Mouse (Mus musculus) left cerebral cortex, postnatal 10 days (tissue): ENCODE data around the gene Pbx1. TPM values are rescaled to one million over a fixed set of nuclear protein-coding genes. Genes with fewer than 3 reads are reported as not detected.

Source experiments
- DNase-seq, 2 experiments: peaks; one replicate each; pipeline ENCODE4 v3.0.0; 2021 to 2022; ENCODE audit warnings: low spot score in 2 of 2, mixed read lengths in 1 of 2; ENCODE audit errors: extremely low spot score in 1 of 2
- intact Hi-C: fragments of 180-260 bp; cut with DNase I; formaldehyde crosslinking; loops from one replicate; pipeline ENCODE4 v1.15.1; 2025
- total RNA-seq, 2 experiments: library from RNA; stranded (reverse); gene quantifications; 2 replicates each; pipeline ENCODE4 v1.2.3; 2021

Gene Pbx1
- total RNA-seq, 2 experiments from 2014 or later = 164 to 181 TPM

DNA sequence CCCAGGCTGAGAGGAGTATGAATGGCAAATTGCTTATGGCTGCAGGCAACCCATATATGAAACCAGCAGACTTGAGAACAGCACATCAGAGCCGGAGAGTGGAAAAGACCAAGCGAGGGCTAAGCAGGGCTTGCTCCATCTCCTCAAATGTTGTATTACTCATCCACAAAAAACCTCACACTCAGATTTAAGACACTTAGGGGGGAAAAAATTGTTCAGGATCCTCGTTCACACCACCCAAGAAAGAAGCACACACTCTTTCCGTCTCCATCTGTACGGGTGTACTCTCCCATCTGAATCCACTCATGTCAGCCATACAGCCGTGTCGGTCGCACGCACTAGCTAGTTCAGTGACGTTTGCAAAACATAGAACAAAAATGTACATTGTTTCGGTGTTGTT lies 69.0 kb downstream of the Pbx1 start:
- intact Hi-C loops = no loop called here
- no peak for DNase-seq

GRCm38 (mm10) chr1:168362464-168362863 lies 69.6 kb downstream of the Pbx1 start:
- intact Hi-C loops = no loop called here
- no peak for DNase-seq

DNA sequence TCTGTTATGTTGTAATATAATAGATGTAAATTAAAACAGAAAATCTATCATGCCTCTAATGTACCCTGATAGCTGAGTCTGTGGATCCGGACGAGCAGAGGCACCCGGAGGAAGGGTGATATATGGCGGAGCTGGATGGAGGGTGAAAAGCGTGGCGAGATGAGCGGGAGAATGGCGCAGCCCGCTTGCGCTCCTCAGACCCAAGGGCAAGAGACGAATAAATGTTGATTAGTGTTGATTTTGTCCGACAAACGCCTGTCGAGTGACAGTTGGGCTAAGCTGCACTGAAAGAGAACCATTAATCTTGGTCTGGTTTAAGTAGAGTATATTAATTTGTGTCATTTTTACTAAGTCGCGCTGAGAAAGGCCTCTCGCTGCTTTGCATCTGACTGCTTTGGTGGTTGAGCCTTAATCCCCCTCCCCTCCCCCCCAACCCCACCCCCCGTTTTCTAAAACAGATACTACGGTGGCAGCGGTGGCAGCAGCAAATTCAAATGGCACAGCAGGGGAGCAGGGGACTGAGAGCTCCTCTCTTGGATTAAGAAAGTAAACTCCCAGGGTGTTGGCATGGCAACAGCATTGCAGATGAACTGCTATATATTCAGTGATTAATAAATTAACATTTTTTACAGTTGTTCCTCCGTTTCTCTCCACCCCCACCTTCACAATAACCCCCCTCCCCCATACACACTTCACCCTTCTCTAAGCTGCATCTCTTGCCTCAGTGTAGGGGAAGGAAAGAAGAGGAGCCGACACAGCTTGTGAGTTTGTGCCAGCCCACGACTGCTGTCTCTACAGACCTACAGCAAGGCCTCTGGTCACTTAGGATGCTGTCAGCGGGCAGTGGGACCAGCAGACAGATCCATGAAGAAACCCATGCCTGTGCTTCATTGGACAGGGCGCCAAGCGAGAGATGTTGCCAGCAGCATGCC lies 74.1 kb downstream of the Pbx1 start:
- intact Hi-C loops = no loop called here
- peak in 1 of 2 experiments; percentile 34 for DNase-seq

DNA sequence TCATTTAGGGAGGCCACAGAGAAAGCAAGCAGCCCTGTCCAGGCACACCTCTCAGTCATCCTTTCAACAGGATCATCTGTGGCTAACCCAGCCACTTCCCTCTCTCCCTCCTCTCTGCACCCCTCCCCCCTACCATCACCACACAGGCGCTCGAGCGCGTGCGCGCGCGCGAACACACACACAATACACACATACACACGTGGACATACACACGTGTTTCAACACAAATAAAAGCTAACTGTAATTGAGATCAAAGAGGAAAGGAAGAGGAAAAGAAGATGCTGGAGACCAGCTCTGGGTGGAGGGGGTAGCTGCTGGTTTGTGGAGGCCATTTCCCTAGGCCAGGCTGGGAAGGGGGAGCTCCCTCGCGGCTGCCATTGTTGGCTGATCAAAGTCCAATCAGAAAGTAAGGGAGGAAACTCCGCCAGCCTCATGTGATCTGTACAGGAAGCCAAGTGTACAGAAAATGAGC lies 75.1 kb downstream of the Pbx1 start:
- DNase-seq = peak; percentile 29 to 47
- intact Hi-C loops = no loop called here

- intact Hi-C loops = no loop called here
- DNase-seq = no peak
Measured at GRCm38 (mm10) chr1:168355985-168356556, 76.0 kb downstream of the Pbx1 start.

- intact Hi-C loops = no loop called here
- no peak for DNase-seq
Measured at GRCm38 (mm10) chr1:168354934-168355333, 77.1 kb downstream of the Pbx1 start.

GRCm38 (mm10) chr1:168348036-168348784 lies 83.9 kb downstream of the Pbx1 start:
- intact Hi-C loops = no loop called here
- DNase-seq = no peak

DNA sequence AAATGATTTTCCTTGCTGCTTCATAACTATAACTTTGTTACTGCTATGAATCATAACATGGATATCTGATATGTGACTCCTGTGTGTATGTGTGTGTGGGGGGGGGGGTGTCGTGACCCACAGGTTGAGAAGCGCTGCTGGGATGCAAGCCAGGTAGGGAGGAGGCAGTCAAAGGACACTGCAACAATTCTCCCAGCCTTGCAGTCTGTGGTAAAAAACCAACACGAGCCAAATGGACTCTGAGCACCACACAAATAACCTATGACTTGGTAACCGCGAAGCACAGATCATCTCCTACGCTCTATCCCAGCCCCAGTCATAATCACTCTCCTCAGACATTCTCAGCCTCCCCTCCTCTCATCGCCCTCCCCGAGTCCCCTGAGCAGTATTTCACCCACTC lies 87.2 kb downstream of the Pbx1 start:
- DNase-seq = no peak
- intact Hi-C loops = no loop called here

DNA sequence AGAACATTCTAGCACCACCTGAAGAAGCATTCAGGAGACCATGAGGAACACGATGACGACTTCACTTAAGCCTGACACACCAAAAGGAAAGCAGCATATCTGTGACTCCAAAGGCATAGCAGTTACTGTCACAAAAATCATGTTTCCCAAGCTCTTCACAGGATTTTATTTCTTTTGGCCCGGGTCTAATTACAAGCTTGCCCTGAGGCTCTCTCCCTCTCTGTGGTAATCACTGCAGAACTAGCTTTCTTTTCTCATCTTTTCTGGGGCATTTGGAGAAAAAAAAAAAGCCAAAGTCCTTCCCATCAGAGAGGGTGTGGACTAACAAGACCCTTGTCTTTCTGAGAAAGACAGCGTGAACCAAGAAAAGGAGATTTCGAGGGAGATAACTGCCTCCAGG lies 87.8 kb downstream of the Pbx1 start:
- intact Hi-C loops = no loop called here
- DNase-seq = no peak

DNA sequence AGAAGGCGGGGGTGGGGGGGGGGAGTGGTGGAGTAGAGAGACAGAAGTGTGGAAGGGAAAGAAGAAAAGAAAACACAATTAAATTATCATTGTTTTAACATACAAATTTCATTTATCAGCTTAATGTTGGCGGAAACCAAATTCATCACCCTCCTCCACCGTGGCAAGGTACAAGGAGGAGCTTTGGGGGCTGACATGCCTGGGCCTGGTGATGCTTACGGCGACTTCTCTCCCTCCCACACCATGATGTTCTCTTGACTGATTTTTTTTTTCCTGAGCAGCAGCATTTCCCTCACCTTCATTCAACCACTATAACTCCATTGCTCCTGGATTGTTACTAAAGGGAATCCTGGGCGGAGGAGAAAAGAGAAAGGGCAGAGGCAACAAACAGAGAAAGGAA lies 89.8 kb downstream of the Pbx1 start:
- intact Hi-C loops = no loop called here
- no peak for DNase-seq

GRCm38 (mm10) chr1:168341863-168342262 lies 90.2 kb downstream of the Pbx1 start:
- intact Hi-C loops = no loop called here
- DNase-seq = no peak

GRCm38 (mm10) chr1:168341368-168341767 lies 90.7 kb downstream of the Pbx1 start:
- DNase-seq = no peak

DNA sequence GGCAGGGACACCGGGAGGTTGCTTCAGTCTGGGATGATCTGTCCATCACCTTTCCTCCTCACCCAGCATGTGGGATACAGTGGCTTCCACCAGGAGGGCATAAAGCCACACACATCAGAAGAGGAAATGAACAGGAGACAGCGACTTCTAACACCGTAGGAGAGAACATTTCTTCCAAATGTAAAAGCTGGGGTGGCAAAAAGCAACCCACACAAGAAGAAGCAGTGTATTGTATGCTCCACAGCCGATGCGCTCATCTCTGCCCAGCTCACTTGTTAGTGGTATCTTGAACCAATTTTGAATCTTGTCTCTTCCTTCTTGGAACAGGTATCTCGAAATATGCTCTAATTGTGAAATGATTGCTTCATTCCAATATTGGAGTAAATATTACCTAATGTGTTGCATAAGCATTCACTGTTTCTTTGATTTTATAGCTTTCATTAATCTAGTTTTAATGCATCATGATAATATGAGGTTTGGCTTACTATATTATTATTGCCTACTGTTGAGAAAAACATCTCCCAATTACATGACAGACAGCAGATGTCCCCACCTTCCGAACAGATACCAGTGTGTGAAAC lies 95.7 kb downstream of the Pbx1 start:
- intact Hi-C loops = no loop called here
- DNase-seq = no peak

More at GRCm38 (mm10) chr1:168341368-168341767, 90.7 kb downstream of the Pbx1 start:
- intact Hi-C loops = no loop called here

- intact Hi-C loops = no loop called here
- DNase-seq = no peak
Measured at GRCm38 (mm10) chr1:168334831-168335574, 97.1 kb downstream of the Pbx1 start.

- DNase-seq = no peak
- intact Hi-C loops = no loop called here
Measured at GRCm38 (mm10) chr1:168332056-168332455, 100.0 kb downstream of the Pbx1 start.

GRCm38 (mm10) chr1:168328236-168328605 lies 103.8 kb downstream of the Pbx1 start:
- DNase-seq = no peak
- intact Hi-C loops = no loop called here

GRCm38 (mm10) chr1:168327405-168328235 lies 104.5 kb downstream of the Pbx1 start:
- no peak for DNase-seq
- intact Hi-C loops = no loop called here

DNA sequence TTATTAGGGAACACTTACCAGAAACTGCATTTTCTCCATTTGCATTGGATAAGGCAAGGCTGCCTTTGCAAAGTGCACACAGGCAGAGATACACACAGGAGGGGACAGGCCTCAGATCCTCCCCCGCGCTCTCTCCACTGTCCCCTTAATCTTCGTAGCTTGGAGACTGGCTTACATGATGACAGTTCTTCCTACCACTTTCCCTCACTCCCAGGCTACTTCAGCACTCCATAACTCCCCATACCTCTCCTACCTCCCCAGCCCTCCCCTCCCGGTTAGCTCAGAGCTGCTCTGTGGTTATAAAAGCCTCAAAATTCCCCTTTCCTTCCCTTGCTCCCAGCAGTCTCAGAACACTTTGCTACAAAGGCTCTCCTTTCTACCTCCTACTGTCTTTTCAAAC lies 106.3 kb downstream of the Pbx1 start:
- DNase-seq = no peak
- intact Hi-C loops = no loop called here
